Mouse (Mus musculus) hindbrain, embryonic 16.5 days (tissue): ENCODE measurements around the gene Slc25a16. TPM values are rescaled to one million over a fixed set of nuclear protein-coding genes. Genes with fewer than 3 reads are reported as not detected.
"Not testable (repeated sequence)": the region's sequence is repeated elsewhere in the genome, so short reads cannot be mapped to it uniquely, and the experiment has no call there.

ENCODE experiments used
- ATAC-seq: fragments of 200-750 bp; cut with Nextera tagmentation; 2 replicates; pipeline ENCODE4 v1.8.0; 2017; ENCODE audit warnings: moderate TSS enrichment, moderate library complexity
- H3K27ac ChIP-seq: fragments of 300-500 bp; sonication (generic); 2 replicates; pipeline ENCODE4 v1.5.1; 2014; ENCODE audit warnings: low read depth, mild to moderate bottlenecking, control low read depth, low read length, moderate library complexity
- H3K27me3 ChIP-seq: fragments of 300-500 bp; sonication (generic); replicated peaks from 2 replicates; pipeline ENCODE4 v1.6.1; 2014; ENCODE audit warnings: low read length; ENCODE audit not compliant: control insufficient read depth, insufficient read depth
- H3K36me3 ChIP-seq: fragments of 300-500 bp; sonication (generic); 2 replicates; pipeline ENCODE4 v1.6.1; 2014; ENCODE audit warnings: mild to moderate bottlenecking, low read length, moderate library complexity, mixed read lengths; ENCODE audit not compliant: control insufficient read depth, insufficient read depth
- H3K4me1 ChIP-seq: fragments of 300-500 bp; sonication (generic); 2 replicates; pipeline ENCODE4 v1.6.1; 2014; ENCODE audit warnings: low read depth, low read length; ENCODE audit not compliant: control insufficient read depth, insufficient read depth
- H3K4me2 ChIP-seq: fragments of 300-500 bp; sonication (generic); 2 replicates; pipeline ENCODE4 v1.6.1; 2014; ENCODE audit warnings: mild to moderate bottlenecking, low read length, control low read depth, moderate library complexity
- H3K4me3 ChIP-seq: fragments of 300-500 bp; sonication (generic); 2 replicates; pipeline ENCODE4 v1.5.1; 2014; ENCODE audit warnings: mild to moderate bottlenecking, low read length, control low read depth, moderate library complexity
- H3K9ac ChIP-seq: fragments of 300-500 bp; sonication (generic); 2 replicates; pipeline ENCODE4 v1.6.1; 2014; ENCODE audit warnings: low read depth, mild to moderate bottlenecking, control low read depth, low read length, moderate library complexity
- H3K9me3 ChIP-seq: fragments of 300-500 bp; sonication (generic); 2 replicates; pipeline ENCODE4 v1.6.1; 2014; ENCODE audit warnings: mild to moderate bottlenecking, low read length, moderate library complexity; ENCODE audit not compliant: control insufficient read depth
- WGBS: fragments of 180-500 bp; shearing (Covaris S2); extraction: QIAGEN DNeasy Blood & Tissue Kit; methylation state at CpG from one replicate; pipeline ENCODE4 v1.1.7; 2014; 5-methylcytosine and 5-hydroxymethylcytosine counted together
- polyA plus RNA-seq: library from polyadenylated mRNA; unstranded; fragments of >200 nt; fragmentation: Nextera tagmentation; extraction: Ambion mirVana; gene quantifications from 2 replicates; pipeline ENCODE4 v1.2.1, GENCODE M21; 2015

Slc25a16 gene
- polyA plus RNA-seq, 1 experiment from 2014 or later: 15.6 TPM

DNA sequence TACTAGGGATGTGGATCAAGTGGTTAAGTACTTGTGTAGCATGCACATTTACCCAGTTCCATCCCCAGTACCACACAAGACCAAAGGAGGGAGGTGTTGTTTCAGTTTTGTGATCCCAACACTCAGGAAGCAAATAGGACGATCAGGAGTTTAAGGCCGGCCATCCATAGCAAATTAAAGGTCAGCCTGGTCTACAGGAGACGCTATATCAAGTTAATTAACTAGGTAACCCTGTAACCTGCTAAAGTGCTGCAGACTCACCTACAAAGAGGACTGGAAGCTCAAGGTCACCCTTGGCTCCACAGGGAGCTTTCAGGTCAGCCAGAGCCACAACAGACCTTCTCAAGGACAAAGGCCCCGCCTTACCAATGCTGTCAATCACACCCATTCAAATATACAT is 23.7 kb upstream of the Slc25a16 start:
- Histone ChIP-seq H3K36me3 (no peaks in the 10 kb centered on the region), H3K4me2 (no peak overlapping the region), H3K9me3 (no peaks in the 10 kb centered on the region), H3K4me3 (no peak overlapping the region), H3K27me3 (no peaks in the 10 kb centered on the region), H3K27ac (no peak overlapping the region), H3K9ac (no peak overlapping the region), H3K4me1 (no peaks in the 10 kb centered on the region)
- ATAC-seq: no peak
- WGBS: 72% methylated on average over 4 of the region's 4 CpGs

DNA sequence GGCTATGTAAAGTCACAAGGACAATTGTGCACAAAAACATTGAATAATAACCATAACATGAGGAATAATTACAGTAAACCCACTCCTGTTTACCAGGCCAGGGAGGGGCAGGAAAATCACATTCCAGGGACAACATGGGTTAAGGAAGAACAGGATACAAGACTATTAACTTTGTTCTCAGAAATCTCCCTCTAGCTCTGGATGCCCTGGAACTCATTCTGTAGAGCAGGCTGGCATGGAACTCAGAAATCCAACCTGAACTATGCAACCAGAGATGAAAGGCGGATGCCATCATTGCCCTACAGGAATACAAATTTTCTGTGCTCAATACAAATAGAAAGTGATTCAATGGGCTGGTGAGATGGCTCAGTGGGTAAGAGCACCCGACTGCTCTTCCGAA is 23.0 kb upstream of the Slc25a16 start:
- Histone ChIP-seq H3K27me3 (no peaks in the 10 kb centered on the region), H3K9me3 (no peaks in the 10 kb centered on the region), H3K9ac (no peak overlapping the region), H3K4me2 (no peak overlapping the region), H3K36me3 (no peaks in the 10 kb centered on the region), H3K4me3 (no peak overlapping the region), H3K27ac (no peak overlapping the region), H3K4me1 (no peaks in the 10 kb centered on the region)
- WGBS: 95% methylated on average over 3 of the region's 3 CpGs
- no peak for ATAC-seq

DNA sequence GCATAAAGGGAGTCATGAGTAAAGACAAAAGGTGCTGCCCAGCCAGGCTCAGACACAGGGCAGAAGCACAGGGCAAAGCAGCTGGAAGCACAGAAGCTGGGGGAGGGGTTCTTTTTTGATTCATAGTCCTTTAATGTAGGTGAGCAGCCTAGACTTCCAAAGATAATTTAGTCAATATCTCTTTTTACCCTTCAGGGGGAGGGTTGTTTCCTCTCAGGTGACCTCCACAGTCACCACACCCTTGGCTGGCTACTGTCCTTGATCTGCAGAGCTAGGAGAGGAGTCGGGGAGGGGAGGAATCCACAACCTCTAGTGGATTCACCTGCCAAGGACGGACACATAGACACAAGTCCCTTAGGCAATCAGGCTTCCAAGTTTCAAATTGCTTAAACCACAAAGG is 22.4 kb upstream of the Slc25a16 start:
- no peak overlapping the region for H3K4me3 ChIP-seq
- H3K4me1 ChIP-seq: no peaks in the 10 kb centered on the region
- no peaks in the 10 kb centered on the region for H3K27me3 ChIP-seq
- no peaks in the 10 kb centered on the region for H3K9me3 ChIP-seq
- WGBS: 86% methylated on average over 2 of the region's 2 CpGs
- no peaks in the 10 kb centered on the region for H3K36me3 ChIP-seq
- no peak overlapping the region for H3K27ac ChIP-seq
- H3K9ac ChIP-seq: no peak overlapping the region
- ATAC-seq: no peak
- H3K4me2 ChIP-seq: no peak overlapping the region

DNA sequence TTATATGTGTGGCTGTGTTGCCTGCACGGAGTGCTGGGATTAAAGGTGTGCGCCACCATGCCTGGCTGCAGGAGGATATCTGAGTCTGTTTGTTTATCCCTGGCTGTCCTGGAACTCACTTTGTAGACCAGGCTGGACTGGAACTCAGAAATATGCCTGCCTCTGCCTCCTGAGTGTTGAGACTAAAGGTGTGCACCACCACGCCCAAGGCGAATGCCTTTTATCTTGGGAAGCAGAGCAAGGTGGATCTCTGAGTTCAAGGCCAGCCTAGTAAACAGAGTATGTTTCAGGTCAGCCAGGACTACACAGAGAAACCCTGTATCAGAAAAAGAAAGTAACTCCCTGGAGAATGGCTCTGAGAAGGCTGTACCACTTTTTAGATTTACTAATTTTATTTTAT is 20.3 kb upstream of the Slc25a16 start:
- H3K4me3 ChIP-seq: no peak overlapping the region
- WGBS: 99% methylated on average over 4 of the region's 4 CpGs

DNA sequence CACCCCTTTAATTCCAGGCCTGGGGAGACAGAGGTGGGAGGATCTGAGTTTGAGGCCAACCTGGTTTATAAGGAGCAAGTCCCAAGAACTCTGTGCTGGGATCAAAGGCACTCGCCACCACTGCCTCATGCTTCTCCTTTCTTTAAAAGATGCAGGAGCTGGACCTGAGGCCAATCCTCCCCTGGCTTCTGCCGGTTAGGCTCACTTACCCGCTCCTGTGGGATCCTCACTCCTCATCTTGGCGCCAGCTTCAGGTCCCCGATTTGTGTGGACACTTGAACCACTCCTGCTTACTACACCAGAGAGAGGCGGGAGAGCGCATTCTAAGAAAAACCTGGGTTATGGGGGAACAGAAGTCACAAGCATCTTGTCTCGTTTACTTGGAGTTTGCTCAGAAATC is 18.6 kb upstream of the Slc25a16 start:
- H3K27me3 ChIP-seq: no peaks in the 10 kb centered on the region
- H3K36me3 ChIP-seq: no peaks in the 10 kb centered on the region
- no peak overlapping the region for H3K4me2 ChIP-seq
- H3K27ac ChIP-seq: no peak overlapping the region
- no peaks in the 10 kb centered on the region for H3K4me1 ChIP-seq
- H3K4me3 ChIP-seq: no peak overlapping the region
- H3K9me3 ChIP-seq: no peaks in the 10 kb centered on the region
- no peak for ATAC-seq
- 52% methylated on average over 8 of the region's 8 CpGs for WGBS
- H3K9ac ChIP-seq: no peak overlapping the region

More for the DNA sequence above, 20.3 kb upstream of the Slc25a16 start:
- ATAC-seq: no peak
- Histone ChIP-seq H3K27me3 (no peaks in the 10 kb centered on the region), H3K27ac (no peak overlapping the region), H3K4me2 (no peak overlapping the region), H3K9ac (no peak overlapping the region), H3K4me1 (no peaks in the 10 kb centered on the region), H3K36me3 (no peaks in the 10 kb centered on the region), H3K9me3 (no peaks in the 10 kb centered on the region)

DNA sequence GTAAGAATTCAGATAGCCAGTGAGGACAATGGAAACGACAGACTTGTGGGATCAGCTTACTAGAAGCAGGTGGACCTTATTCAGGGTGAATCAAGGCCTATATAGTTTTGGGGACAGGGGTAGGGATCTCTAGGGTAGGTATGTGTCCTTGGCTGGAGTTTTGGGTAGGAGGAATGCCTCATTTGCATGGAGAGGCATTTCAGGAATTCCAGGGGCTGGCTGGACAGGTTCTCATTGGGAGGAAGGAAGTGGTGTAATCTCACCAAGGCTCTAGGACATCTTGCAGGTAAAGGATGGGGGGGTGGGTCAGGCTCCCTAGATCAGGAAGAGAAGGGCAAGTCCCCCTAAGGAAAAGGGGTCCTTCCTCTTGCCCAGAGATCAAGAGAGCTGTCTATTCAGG is 17.6 kb upstream of the Slc25a16 start:
- Histone ChIP-seq H3K9me3 (no peaks in the 10 kb centered on the region), H3K4me3 (no peak overlapping the region), H3K4me2 (no peak overlapping the region), H3K27ac (no peak overlapping the region), H3K9ac (no peak overlapping the region), H3K4me1 (no peaks in the 10 kb centered on the region), H3K27me3 (no peaks in the 10 kb centered on the region), H3K36me3 (no peaks in the 10 kb centered on the region)
- WGBS: 75% methylated on average over 1 of the region's 1 CpGs
- no peak for ATAC-seq

DNA sequence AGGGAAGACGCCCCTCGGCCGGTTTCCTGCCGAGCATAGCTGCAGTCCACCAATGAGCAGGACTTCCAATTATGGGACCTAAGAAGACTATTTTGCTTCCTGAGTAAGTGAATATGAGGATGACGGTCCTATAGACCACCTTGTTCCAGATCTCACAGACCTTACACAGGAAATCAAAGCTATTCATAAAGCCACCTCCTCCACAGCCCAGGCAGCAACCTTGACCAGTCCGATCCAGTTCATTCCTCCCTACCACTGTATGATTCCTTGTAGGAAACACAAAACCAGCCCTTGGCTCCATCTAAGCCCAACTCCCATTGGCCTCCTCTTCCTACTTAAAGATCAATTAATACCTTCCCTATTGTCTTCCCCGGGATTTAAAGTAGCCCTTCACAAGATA is 14.1 kb upstream of the Slc25a16 start:
- Histone ChIP-seq H3K9ac (no peak overlapping the region), H3K4me2 (no peak overlapping the region), H3K4me3 (no peak overlapping the region), H3K9me3 (no peaks in the 10 kb centered on the region), H3K36me3 (no peaks in the 10 kb centered on the region), H3K4me1 (no peaks in the 10 kb centered on the region), H3K27me3 (no peaks in the 10 kb centered on the region), H3K27ac (no peak overlapping the region)
- WGBS: 90% methylated on average over 7 of the region's 7 CpGs
- ATAC-seq: no peak

DNA sequence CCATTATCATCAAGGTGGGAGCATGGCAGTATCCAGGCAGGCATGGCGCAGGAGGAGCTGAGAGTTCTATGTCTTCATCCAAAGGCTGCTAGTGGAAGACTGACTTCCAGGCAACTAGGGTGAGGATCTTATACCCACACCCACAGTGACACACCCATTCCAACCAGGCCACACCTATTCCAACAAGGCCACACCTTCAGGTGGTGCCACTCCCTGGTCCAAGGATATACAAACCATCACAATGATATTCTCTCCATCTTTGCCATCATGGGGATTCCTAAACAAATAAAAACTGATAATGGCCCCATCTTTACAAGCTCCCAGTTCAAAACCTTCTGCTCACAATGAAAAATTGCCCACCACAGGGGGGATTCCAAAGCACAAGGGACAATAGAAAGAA is 11.5 kb upstream of the Slc25a16 start, which contains the start of gene Tet1:
Gene Tet1, minus strand, starts transcription at position 101 of the 400 bp plus-strand sequence.
- not testable (repeated sequence) for H3K27me3 ChIP-seq, H3K9ac ChIP-seq, H3K27ac ChIP-seq, H3K9me3 ChIP-seq, H3K4me2 ChIP-seq, ATAC-seq, H3K36me3 ChIP-seq, H3K4me1 ChIP-seq, H3K4me3 ChIP-seq
- WGBS: no CpG with 5 or more reads among the region's 1 CpGs

DNA sequence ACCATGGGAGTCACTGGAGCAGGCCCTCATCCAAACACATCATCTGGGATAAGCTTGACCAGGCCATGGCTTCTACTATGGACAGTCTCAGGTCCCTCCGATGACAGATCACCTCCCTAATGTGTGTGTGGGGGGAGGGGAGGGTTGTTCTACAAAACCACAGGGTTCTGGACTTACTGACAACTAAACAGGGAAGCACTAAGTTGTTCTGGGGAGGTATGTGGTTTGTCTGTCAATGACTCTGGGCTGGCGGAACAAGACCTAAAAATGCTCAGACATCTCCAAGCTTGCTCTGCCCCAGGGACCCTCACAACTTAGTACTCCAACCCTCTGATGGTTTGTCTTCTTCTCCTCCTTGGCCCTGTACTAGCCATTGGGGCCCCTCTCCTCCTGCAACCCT is 9.3 kb upstream of the Slc25a16 start:
- H3K36me3 ChIP-seq: no peaks in the 10 kb centered on the region
- H3K9ac ChIP-seq: no peak overlapping the region
- whole genome bisulfite sequencing: 89% methylated on average over 2 of the region's 2 CpGs
- no peak overlapping the region for H3K4me2 ChIP-seq
- H3K4me3 ChIP-seq: no peak overlapping the region
- no peaks in the 10 kb centered on the region for H3K27me3 ChIP-seq
- no peaks in the 10 kb centered on the region for H3K9me3 ChIP-seq
- ATAC-seq: no peak
- no peaks in the 10 kb centered on the region for H3K4me1 ChIP-seq
- no peak overlapping the region for H3K27ac ChIP-seq

DNA sequence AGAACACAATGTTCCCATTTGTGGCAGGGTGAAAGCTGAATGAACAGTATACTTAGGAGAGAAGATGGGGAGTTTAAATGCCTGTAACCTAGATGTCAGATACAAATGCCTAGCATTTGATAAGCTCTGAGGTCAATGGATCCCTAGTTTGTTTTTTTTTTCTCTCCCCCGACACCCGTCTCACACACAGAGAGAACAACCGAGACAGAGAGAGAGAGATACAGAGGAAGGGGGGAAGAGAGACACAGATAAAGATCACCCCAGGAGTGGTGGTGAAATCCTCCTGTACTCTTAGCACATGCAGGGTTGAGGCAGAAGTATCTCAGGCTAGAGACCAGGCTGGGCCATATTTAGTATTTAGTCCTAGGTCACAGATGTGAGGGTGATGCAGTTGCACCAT is 1.4 kb upstream of the Slc25a16 start:
- no peaks in the 10 kb centered on the region for H3K27me3 ChIP-seq
- ATAC-seq: no peak
- H3K9me3 ChIP-seq: no peaks in the 10 kb centered on the region

More for the DNA sequence above, 1.4 kb upstream of the Slc25a16 start:
- Histone ChIP-seq H3K4me2 (no peak overlapping the region), H3K36me3 (no peaks in the 10 kb centered on the region), H3K27ac (no peak overlapping the region), H3K4me1 (peaks cover 11% of the 10 kb centered on the region), H3K4me3 (no peak overlapping the region), H3K9ac (no peak overlapping the region)
- WGBS: 85% methylated on average over 3 of the region's 3 CpGs
